Mouse (Mus musculus) megakaryocyte, embryonic 14.5 days (primary cell): ENCODE results near the gene Tmem110. TPM values are rescaled to one million over a fixed set of nuclear protein-coding genes. Genes with fewer than 3 reads are reported as not detected.
A peak's percentile ranks its signal among the peaks of the same experiment; 100 is the strongest.

Source experiments
- H3K27me3 ChIP-seq: replicated peaks from 2 replicates; pipeline ENCODE3; 2012; ENCODE audit warnings: inconsistent platforms
- H3K36me3 ChIP-seq: replicated peaks from 2 replicates; pipeline ENCODE3; 2012; ENCODE audit warnings: low read length, inconsistent platforms, mixed read lengths
- H3K4me1 ChIP-seq: 2 replicates; pipeline ENCODE4 v1.6.1; 2012; ENCODE audit warnings: inconsistent platforms
- H3K4me3 ChIP-seq: replicated peaks from 2 replicates; pipeline ENCODE3; 2012; ENCODE audit warnings: moderate library complexity, mild to moderate bottlenecking, inconsistent platforms
- H3K9me3 ChIP-seq: 2 replicates; pipeline ENCODE4 v1.6.1; 2012; ENCODE audit warnings: inconsistent platforms
- FLI1 ChIP-seq: IDR thresholded peaks from 2 replicates; pipeline ENCODE4 v1.6.1; 2012; ENCODE audit warnings: low read length, inconsistent platforms, mixed read lengths
- GATA1 ChIP-seq: IDR thresholded peaks from 3 replicates; pipeline ENCODE4 v1.6.1; 2012; ENCODE audit warnings: mixed read lengths, low read length, inconsistent platforms, borderline replicate concordance
- polyA plus RNA-seq: library from polyadenylated mRNA; stranded (reverse); fragments of >175 nt; gene quantifications from 2 replicates; pipeline ENCODE4 v1.2.3, GENCODE M21; 2012; ENCODE audit warnings: low replicate concordance; ENCODE audit not compliant: insufficient read depth

The Tmem110 gene
- polyA plus RNA-seq, 1 experiment, result 21.4 TPM

DNA sequence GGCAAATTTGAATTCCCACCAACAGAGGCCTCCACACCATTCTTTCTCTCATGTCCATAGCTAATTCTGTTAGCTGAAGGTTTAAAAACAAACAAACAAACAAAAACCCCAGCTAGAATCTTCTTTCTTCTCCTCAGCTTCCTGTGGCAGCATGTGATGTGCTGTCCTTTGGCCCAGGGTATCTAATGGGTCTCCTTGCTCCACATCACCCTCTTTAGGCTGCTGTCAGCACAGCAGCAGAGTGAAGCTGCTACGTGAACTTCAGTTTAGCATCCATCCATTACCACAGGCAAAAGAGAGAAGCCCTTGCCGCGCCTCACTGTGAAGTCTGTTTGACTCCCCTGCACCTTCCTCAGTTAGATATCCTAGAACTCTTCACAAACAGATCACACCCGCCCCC is 32.6 kb downstream of the Tmem110 start:
- peaks cover 13% of the 10 kb centered on the region; the same call in 1 of the 2 replicates for H3K4me1 ChIP-seq
- TF ChIP-seq GATA1 (no peak), FLI1 (no peak)

DNA sequence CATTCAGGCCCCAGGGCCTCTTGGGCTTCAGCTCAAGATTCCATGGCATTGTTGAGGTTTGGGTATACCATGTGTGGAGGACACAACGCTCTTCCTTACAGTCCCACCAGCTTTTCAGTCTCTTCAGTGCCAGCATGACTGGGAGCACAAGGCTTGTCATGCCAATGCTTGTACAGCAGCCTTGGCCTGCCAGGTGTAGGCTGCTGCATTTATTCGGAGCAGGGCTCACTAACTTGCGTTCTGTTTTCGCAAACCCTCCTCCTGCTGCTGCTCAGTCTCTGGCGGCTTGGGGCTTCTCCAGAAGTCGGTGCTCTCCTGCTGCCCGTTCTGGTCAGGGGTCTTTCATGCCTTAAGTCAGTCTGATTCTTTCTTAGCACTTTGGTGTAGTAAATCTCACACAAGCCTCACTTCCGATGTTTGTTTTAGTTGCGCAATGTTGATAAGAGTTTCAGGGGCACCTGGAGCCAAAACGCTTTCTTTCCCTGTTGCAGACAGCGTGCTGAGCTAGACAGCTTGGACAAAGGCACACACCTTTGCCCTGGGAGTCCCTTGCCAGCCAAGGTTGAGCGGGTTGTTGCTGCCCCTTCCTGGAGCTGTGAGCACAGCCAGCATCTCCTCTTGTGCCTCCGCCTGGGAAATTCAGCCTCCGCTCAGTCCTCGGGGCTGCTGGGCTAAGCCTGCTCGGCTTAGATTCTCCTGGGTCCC is 36.2 kb downstream of the Tmem110 start:
- Histone ChIP-seq H3K36me3 (peaks cover 28% of the 10 kb centered on the region), H3K4me1 (peaks cover 27% of the 10 kb centered on the region), H3K9me3 (no peaks in the 10 kb centered on the region), H3K4me3 (no peak overlapping the region), H3K27me3 (no peaks in the 10 kb centered on the region)
- TF ChIP-seq GATA1 (no peak), FLI1 (no peak)

More for the DNA sequence above, 32.6 kb downstream of the Tmem110 start:
- H3K36me3 ChIP-seq, result peaks cover 2% of the 10 kb centered on the region
- H3K9me3 ChIP-seq, result no peaks in the 10 kb centered on the region
- no peak overlapping the region for H3K4me3 ChIP-seq
- no peaks in the 10 kb centered on the region for H3K27me3 ChIP-seq

DNA sequence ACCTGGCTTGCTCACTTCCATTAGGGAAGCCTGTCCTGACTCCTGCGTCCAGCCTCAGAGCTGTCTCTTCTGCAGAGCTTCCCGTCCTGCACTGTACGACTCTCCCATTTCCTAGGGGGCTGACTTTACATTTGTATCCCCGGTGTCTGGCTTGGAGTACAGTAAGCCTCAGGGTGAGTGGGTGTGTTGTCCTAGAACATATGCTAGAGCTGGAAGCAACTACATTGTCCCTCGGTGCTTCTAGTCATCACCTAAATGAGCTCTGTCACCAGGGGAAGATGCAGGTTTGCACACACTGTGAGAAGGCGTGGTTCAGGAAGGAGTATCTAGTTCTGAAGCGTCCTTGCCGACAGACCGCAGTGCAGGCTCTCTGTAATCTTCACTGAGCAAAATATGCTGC is 37.0 kb downstream of the Tmem110 start:
- no peak overlapping the region for H3K4me3 ChIP-seq
- no peaks in the 10 kb centered on the region for H3K27me3 ChIP-seq
- no peaks in the 10 kb centered on the region for H3K9me3 ChIP-seq
- H3K36me3 ChIP-seq, result peaks cover 31% of the 10 kb centered on the region
- TF ChIP-seq FLI1 (no peak), GATA1 (no peak)
- H3K4me1 ChIP-seq, result peaks cover 35% of the 10 kb centered on the region

DNA sequence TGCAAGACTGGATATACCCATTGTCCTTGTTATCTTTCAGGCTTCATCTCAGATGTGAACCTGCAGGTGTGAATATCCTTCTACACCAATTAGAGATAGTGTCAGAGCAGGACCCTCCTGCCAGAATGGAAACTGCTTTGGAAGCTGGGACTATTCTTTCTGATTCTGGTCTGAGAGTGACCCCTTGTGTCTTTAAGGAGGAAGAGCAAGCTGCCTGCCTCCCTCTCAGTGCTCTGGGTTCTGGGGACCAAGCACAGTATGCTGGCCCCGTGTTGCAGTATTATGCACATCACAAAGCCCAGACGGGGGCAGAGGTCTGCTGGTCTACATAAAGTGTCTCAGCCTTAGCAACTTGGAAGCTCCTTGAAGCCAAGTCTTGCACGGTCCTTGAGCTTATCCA is 39.9 kb downstream of the Tmem110 start:
- TF ChIP-seq FLI1 (no peak), GATA1 (no peak)
- Histone ChIP-seq H3K36me3 (peaks cover 44% of the 10 kb centered on the region), H3K4me1 (peaks cover 53% of the 10 kb centered on the region), H3K27me3 (no peaks in the 10 kb centered on the region), H3K9me3 (no peaks in the 10 kb centered on the region), H3K4me3 (no peak overlapping the region)

DNA sequence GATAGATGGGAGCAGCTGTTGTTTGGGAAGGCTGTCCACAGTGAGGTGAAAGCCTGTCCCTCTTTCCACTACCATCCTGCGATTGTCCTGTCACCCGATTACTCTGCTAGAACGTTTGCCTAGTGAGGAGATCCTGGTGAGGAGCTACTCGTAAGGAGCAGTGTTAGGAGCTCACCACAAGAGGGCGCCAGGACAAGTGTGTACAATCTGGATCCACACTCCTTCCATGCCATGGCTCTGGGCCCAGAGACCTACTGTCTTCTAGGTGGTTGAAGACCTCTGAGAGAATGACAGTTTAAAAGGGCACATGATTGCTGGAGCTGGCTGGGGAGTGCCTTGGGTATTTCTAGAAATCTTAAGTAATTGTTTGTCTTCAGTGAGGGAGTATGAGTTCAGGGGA is 41.7 kb downstream of the Tmem110 start:
- H3K36me3 ChIP-seq, result peaks cover 52% of the 10 kb centered on the region
- no peak overlapping the region for H3K4me3 ChIP-seq
- peaks cover 67% of the 10 kb centered on the region for H3K4me1 ChIP-seq
- no peaks in the 10 kb centered on the region for H3K27me3 ChIP-seq
- no peak for TF ChIP-seq GATA1
- no peak for TF ChIP-seq FLI1
- no peaks in the 10 kb centered on the region for H3K9me3 ChIP-seq

DNA sequence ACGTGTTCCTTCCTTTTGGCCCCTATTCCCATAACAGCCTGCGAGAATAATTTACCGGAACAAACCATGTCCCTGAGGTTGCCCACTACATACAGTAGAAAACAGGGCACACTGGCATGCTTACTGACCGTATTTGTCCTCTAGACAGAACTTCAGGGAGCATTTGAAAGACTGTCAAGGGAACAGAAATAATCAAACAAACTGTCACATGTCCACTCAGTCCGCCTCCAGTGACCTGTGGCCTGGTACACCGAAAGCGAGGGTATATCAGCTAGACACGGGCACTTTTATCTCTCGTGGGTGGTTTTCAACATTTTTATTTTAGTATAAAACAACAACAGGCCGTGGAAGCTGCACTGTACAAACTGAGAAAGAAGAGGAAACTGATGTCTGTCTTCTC is 43.4 kb downstream of the Tmem110 start:
- H3K9me3 ChIP-seq, result no peaks in the 10 kb centered on the region
- TF ChIP-seq FLI1 (no peak), GATA1 (no peak)
- H3K27me3 ChIP-seq, result no peaks in the 10 kb centered on the region
- peaks cover 65% of the 10 kb centered on the region for H3K36me3 ChIP-seq
- H3K4me3 ChIP-seq, result no peak overlapping the region
- peaks cover 77% of the 10 kb centered on the region for H3K4me1 ChIP-seq

DNA sequence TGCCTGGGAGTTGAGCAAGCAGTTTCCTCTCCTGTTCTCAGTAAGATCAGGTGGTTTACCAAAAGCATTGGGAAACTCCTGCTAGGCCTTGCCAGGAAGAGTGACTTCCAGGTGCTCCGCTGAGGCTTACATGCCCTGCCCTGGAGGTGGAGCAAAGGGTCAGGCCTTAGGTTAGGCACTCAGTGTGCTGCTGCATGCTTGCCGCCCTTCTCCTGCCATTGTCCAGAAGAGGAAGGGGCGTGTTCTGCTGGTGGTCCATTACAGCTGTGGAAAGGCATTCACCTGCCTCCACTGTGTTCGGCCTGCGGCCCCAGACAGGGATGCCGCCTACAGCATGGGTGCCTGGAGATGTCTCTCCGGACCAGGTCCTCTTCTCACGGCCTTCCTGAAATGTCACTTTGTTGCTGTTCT is 44.0 kb downstream of the Tmem110 start:
- Histone ChIP-seq H3K4me1 (peaks cover 81% of the 10 kb centered on the region), H3K9me3 (no peaks in the 10 kb centered on the region), H3K4me3 (peak overlapping the region; percentile 54), H3K27me3 (no peaks in the 10 kb centered on the region), H3K36me3 (peaks cover 65% of the 10 kb centered on the region)
- TF ChIP-seq GATA1 (no peak), FLI1 (no peak)

DNA sequence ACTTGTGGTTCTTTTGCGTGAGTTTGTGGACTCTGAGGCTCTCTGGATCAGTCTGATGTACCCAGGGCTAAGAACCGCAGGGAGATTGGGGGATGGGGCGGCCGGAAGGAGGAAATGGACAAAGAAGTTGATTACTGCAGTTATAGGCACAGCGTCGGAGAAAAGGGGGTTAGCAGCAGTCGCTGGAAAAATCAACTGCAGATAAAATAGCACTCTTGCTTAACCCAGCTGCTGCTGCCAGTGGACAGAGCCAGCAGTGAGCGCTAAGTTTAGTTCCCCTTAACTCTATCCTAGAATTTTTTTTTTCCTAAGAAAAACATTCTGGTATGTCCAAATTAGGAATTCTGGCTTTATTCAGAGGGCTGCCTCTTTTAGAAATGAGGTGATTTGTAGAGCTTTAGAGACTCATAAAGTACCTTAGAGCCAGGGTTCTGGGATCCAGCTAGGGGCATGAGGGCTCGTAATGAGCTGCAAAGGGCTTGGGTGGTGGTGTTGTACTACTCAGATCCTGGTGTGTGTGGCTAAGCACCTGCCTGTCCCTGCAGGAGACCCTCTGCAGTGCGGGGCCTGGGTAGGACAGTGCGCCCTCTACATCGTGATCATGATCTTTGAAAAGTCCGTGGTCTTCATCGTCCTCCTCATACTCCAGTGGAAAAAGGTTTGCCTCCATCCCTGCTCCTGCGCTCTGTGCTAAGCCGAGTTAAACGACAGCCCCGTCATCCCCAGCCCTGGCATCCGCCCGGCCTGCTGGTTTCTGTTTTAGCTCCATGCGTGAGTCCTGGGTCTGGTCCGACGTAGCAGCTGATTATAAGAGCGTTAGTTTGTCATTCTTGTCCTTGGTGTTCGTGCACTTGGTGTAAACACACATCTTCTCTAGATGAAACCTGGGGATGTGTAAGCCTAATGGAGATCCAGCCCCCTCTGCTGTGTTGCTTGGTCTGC is 45.1 kb downstream of the Tmem110 start:
- peak overlapping the region; percentile 64 for H3K4me3 ChIP-seq
- TF ChIP-seq GATA1, result no peak
- no peak for TF ChIP-seq FLI1
- no peaks in the 10 kb centered on the region for H3K9me3 ChIP-seq
- no peaks in the 10 kb centered on the region for H3K27me3 ChIP-seq
- H3K36me3 ChIP-seq, result peaks cover 66% of the 10 kb centered on the region
- H3K4me1 ChIP-seq, result peaks cover 80% of the 10 kb centered on the region

DNA sequence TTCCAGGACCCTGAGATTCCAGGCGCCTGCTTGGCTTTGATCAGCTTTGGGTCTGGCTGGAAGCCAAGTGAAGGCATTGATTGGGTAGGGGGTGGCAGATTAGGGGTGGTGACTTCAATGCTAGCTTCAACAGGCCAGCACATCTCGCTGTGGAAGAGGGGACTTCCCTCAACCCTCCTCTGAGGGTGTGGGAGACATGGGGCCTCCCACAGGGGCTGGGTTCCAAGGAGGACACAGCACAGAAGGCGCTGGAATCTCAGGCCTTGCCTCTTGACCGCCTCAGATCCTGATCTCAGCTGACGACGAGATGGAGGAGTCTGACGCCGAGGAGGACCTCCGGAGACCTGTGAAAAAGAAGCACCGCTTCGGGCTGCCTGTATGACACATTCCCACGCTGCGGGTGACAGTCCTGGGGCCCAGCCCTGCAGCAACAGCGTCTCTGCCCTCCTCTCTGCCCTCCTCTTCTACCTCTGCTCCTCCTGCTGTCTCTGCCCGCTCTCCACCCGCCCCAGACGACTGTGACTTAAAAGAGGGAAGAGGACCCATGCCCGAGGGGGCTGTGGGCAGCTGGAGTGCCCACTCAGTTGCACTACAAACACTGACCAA is 48.8 kb downstream of the Tmem110 start:
- H3K36me3 ChIP-seq, result peaks cover 62% of the 10 kb centered on the region
- no peak overlapping the region for H3K4me3 ChIP-seq
- TF ChIP-seq FLI1, result no peak
- TF ChIP-seq GATA1, result no peak
- H3K9me3 ChIP-seq, result no peaks in the 10 kb centered on the region
- no peaks in the 10 kb centered on the region for H3K27me3 ChIP-seq
- H3K4me1 ChIP-seq, result peaks cover 79% of the 10 kb centered on the region
